Mouse (Mus musculus): ENCODE results near the gene Stat5b.

Stat5b gene

DNA sequence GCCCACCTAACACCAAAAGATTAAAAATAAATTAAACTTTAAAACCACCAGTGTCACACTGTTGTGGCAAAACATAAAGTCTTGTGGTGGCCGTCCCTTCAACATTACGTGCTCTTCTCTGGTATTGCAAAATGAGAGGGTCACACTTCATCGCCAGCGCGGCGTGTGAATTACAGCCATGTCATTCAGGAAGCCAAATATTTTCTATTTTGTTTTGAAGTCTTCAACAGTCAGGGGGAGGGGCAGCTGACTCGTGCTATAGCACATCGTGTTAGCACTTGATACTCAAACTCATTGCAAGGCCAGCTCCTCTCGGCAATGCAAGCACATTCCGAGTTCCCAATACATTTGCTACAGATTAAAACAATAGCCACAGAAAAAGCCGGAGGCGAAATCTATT is 9.7 kb downstream of the Stat5b start:
- DNase-seq (ENCODE audit: low spot score): no peak

DNA sequence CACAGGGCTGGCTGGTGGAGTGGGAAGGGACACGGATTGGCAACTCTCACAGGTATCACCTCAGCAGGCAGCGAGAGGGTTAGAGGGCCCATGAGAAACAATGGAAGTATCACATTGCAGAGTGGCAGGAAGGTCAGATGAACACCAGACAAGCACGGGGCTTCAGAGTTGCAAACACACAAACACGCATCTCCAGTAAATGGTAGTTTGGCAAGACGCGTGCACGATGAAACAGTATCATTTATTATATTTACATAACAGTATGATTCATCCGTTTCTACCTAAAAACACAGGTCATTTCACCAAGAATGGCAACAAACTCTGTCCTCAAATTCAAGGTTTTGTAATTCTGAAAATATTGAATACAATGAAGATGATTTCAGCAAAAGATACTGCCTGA is 11.0 kb downstream of the Stat5b start:
- DNase-seq (ENCODE audit: low spot score): no peak

DNA sequence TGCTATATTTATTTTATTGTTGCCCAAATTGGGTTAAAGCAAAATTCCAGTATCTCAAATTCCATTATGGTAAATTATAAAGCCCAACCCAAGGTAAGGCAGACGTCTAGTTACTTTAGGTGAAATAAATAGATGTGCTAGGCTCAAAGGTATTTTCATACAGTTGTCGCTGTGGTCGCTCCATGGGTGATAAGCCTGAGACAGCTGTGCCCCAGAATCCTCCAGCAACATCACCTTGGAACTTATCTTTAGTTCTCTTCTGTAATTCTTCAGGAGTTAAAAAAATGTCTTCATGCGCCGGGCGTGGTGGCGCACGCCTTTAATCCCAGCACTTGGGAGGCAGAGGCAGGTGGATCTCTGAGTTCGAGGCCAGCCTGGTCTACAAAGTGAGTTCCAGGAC is 11.6 kb downstream of the Stat5b start:
- no peak for DNase-seq (ENCODE audit: low spot score)

DNA sequence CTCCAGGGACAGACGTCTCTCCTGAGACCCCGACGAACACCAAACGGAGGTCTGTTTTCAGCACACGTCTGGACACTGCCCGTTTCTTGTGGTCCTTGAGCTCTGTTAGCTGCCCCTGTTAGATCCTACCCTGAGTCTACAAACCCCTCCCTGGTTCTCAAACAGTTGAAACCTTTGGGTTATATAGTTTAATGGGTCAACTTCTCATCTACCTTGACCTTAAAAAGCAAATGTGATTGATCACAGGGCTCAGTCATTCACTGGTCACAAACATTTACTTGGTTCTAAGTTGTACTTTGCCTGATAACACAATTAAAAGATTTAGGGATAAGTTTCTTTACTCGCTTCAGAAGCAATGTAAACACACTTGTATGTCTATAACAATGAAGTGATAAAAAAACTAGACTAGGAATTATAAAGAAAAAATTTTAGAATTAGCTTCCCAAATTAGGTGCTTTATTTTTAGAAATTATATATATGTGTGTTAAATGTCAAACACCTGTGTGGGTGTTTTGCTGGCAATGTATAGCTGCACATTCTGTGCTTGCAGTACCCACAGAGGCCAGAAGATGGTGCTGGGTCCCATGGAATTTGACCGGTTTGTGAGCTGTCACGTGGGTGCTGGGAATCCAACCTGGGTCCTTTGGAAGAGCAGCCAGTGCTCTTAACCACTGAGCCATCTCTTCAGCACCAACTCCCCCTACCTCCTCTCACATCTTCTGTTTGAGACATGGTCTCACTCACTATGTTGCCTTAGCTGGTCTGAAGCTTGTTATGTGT is 13.4 kb downstream of the Stat5b start:
- DNase-seq (ENCODE audit: low spot score): no peak

DNA sequence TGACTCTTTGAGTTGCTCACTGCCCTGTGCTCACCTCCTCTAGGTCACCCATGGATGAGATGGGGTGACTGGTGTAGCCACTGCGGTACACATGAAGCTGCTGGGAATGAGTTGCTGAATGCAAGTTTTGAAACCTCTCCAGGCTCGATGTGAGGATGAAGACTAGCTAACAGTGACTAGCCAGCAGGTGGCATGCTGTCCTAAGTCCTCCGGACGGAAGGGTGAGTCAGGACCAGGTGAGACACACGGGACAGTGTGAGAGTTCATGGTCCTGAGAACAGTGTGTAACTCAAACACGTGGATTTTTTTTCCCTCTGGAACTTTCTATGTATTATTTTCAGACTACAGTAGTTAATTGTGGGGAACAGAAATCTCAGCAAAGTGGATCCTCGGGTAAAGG is 17.1 kb downstream of the Stat5b start:
- DNase-seq (ENCODE audit: low spot score): no peak

DNA sequence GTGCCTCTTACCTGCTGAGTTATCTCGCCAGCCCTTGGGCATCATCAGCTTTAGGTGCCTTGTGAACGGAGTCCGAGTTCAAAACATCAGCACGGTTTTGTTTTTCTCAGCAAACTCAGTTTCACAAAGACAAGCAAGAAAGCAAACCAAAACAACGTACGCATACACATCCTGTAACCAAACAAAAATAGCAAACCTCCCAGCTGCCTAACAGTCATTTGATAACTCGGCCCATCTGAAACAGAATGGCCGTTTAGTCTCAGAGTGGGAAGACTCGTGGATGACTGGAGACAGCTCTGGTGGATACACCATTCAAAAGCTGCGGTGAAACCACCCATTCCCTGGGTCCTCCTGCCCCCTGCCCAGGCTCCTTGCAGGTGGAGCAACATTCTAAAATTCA is 19.1 kb downstream of the Stat5b start:
- no peak for DNase-seq (ENCODE audit: low spot score)

DNA sequence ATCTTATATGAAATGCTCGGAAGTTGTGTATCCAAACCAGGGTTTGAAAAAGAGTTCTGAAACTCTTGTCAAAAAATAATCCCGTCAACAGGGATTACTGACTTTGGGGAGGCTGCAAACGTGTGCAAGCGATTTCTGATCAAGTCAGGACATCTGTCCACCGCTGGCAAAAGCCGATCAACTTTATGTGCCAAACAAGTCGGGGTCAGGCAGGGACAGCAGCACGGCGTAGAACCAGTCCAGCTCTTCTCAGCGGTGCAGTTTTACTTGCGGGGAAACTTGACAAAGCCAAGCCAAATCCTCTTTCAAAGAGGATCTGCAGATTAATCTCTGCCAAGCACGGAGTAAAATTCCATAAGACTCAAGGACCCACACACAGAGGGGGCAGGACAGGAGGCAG is 20.8 kb downstream of the Stat5b start:
- DNase-seq (ENCODE audit: low spot score): no peak

DNA sequence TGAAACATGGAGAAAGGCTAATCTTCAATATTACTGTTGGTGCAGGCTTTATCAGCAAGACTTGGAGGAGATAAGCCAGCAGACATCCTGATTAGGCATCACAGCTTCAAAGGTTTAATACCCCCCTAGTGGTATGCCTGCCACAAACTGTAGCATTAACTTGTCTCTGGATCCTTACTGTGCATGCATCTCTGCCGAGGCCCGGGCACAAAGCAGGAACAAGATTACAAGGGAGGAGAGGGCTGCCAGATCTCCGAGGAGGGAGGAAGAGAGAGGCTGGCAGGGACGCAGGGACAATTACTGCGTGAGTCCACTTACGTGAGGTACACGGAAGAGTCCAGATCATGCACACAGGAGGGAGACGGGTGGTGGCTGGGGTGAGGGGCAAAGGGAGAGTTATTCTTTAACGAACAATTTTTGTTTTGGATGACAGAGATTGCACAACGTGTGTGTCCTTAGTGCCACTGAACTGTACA is 21.8 kb downstream of the Stat5b start:
- DNase-seq (ENCODE audit: low spot score): no peak

DNA sequence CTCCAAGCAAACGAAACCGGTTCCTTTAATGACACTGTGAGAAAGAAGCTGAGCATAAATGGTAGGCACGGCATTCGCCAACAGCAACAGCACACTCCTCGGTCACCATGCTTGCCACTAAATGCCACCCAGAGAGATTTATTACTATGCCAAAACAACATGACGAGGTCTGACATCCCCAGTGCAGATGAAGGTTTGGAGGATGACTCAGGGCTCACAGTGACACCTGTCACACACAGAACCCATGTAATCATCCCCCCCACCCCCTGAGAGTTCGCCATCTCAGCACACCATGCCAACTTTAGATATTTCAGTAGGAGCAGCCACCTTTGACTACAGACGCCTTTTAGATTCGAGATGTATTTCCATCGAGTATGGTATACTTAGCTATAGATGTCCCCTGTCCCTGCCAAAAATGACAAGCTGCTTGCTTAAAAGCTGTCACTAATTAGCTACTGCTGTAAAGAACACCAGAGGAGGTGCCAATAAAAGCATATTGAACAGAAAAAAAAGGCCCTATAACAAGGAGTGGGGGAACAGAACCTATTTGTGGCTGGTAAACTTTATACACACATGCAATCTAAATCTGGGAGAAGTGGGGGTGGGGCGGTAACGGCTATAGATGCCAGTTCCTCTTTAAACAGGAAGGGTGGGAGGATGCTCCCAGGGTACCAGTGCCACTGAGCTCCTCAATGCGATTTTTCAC is 24.2 kb downstream of the Stat5b start:
- DNase-seq (ENCODE audit: low spot score): no peak

DNA sequence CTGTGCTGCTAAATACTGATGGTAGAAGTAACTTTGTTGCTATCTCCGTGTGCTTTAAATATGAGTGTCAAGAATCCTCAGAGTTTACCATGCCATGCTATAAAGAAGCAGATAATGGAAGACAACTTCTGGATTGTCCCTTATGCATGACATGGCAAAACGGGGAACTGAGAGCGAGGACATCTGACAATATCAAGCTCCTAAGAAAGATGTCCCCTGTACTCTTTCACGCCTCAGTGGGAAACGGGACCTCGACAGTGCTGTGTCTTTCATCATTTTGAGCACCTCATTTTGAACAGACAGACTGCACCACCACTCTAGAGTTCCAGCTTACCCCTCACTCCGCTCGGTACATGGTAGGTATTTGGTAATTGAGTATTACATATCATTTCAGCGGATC is 25.1 kb downstream of the Stat5b start:
- DNase-seq (ENCODE audit: low spot score): no peak

DNA sequence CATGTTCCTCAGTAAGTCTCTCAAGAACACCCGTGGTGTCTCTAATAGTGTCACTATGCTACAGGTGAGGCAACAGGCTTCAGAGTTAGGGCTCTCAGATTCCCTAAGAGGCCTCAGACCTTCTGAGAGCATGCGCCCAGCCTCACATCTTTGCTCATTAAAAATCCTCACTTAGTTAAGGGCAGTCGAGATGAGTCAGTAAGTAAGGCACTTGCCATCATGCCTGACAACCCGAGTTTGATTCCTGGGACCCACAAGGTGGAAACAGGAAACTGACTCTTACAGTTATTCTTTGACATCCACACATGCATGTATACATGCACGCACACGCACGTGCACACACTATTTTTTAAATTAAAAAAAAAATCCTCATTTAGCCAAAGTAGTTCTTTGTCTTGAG is 26.0 kb downstream of the Stat5b start:
- no peak for DNase-seq (ENCODE audit: low spot score)

DNA sequence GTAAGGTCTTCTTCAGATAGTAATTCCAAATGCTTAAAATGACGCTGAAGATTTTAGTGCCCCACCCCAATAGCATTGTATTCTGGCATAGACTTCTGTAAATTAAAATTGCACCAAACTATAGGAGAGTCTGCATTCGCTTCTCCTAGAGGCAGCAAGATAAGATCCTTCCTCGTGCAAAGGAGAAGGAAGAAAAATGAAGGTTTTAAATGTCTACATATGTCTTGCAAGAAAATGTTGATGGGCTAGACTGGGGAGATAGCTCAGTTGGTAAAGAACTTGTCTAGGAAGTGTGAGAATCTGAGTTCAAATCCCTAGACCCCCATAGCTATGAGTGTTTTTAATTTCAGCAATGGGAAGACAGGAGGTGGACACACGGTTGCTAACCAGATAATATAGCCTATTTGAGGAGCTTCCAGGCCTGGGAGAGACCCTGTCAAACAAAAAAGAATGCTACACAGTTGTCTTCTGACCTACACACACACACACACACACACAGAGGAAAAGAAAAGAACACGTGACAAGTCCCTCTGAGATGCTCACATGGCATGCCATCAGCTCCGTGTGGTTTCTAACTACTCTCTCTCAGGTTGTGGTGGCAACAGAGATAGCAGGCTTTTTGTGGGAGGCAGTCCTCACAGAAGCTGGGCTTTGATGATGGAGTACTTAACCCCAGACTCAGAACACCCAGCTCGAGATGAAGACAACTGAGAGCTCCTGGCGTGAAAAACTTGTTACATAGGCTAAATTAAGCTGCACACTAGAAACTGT is 26.8 kb downstream of the Stat5b start:
- no peak for DNase-seq (ENCODE audit: low spot score)

DNA sequence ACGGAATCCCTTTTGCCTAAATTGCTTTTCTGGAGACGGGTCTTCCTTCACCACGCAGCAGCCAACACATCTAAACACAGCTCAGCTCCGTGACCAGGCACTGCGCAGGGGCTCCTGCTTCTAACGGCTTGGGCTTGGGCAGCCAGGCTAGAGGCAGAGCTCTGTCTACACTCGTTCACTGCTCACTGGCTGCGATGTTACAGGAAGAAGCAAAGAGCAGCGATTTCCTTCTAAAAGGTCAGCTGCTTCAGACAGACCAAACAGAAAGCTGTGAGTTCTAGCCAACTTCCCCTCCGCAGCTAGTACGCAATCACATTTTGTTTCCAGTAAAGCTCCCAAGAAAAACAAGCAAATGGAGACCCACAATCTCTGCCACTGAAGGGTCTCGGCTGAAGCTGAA is 28.2 kb downstream of the Stat5b start:
- no peak for DNase-seq (ENCODE audit: low spot score)

DNA sequence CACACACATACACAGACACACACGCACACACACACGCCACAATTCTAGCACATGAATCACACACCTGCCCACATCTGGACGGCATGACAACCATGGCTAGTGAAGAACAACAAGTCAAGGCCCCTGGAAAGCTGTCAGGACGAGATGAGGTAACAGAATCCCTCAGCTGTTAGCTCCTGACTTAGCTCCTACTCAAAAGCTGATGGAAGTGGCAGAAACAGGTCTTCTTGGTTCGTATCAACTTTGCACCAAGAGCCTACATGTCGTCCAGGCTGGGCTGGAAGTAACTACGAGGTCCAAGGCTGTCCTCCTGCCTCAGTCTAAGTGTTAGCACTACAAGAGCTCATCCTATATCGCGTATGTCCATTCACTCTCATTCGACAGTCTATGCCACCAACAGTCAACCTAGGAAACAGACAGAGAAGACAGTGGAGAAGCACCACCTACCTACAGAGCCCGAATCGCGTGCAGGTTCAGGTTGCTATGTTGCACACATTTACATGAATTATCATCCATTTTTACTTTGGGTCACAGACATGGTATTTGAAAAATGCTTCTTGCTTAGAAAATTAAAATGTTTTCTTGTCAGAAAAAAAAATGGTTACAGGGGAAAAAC is 28.8 kb downstream of the Stat5b start:
- DNase-seq (ENCODE audit: low spot score): no peak

DNA sequence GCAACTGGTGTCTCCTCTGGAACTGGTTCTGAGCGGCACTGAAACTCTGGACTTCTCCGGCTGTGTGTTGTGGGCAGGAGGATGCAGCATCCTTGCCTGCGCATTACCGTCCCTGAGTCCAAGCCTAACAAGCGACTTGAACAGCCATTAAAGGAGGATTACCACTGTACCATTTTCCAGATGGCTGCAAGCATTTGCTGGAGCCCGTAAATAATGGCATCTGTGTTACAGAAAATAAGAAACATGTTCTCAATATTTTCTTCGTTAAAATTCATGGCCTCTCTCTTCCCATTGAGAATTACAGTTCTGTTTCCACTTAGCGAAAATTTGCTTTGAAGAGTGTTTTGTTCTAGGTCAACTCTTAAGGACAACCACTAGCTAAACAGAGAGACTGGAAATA is 30.5 kb downstream of the Stat5b start:
- DNase-seq (ENCODE audit: low spot score): no peak

DNA sequence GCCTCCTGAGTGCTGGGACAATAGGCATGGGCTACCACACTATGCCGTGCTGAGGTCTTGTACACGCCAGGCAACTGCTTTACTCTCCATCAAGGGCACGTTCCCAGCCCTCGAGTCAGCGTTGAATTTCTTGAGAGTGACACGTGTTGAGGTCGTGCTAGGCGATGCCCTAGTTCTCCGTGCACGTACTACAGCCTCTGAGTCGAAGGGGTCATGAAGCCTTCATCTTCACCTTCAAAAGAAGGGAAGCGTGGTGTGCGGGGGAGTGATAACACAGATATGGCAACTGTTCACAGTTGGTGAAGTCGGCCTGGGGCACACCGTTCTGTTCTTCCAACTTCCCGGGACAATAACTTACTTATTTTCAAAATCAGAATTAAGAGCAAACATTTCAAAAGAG is 30.9 kb downstream of the Stat5b start:
- no peak for DNase-seq (ENCODE audit: low spot score)

DNA sequence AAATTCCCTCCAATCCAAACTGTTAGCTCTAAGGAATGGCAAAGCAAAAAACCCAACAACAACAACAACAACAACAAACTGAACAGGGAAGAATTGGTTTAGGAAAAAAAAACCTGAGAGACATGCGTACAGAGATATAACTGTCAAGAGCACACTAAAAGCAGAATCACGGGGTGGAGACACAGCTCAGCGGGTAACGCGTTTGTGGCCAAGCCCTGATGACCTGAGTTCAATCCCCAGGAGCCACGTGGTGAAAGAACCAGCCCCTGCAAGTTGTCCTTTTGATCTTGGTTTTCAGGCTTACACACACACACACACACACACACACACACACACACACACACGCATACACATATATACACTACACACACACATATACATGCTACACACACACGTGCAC is 31.5 kb downstream of the Stat5b start:
- no peak for DNase-seq (ENCODE audit: low spot score)

DNA sequence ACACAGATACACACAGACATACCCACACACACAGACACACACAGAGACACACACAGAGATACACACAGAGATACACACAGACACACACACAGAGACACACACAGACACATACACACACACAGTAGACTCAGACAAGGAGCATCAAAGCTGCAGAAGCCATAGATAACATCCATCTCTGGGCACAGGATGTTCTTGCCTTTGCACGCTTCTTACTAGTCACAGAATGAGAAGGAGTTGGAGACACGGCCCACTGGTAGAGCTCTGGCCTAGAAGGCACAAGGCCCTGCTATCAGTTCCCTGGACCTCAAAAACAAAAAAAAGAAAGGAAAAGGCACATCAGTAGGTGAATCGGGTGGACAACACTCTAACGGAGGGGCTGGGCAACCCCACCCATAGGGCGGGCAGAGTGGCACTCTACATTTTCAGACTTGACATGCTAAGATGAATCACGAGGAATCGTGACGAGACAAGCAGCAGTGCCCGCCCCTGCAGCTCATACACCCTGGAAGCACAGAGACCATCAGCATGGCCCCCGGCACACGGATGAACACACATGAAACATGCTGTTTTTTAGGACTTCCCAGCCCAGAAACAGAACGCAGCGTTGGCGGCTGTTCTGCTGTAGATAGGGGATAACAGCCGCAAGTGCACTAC is 32.0 kb downstream of the Stat5b start:
- DNase-seq (ENCODE audit: low spot score): no peak

DNA sequence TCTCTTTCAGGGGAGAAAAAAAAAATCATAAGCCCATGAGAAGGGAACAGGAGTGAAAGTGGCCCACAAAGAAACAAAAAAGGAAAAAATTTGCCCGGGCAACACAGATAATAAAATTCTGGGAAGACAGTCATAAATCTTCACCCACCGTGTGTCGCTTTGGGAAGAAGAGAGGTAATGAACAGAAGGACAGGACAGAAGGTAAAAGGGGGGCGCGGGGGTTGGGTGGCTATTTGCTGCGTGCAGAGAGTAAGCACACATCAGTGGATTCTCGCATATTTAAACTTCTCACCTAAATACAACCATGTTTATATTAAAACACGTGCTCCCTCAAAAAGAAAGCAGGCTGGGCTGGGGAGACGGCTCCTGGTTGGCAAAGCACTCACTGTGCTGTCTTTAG is 33.2 kb downstream of the Stat5b start:
- DNase-seq (ENCODE audit: low spot score): no peak

DNA sequence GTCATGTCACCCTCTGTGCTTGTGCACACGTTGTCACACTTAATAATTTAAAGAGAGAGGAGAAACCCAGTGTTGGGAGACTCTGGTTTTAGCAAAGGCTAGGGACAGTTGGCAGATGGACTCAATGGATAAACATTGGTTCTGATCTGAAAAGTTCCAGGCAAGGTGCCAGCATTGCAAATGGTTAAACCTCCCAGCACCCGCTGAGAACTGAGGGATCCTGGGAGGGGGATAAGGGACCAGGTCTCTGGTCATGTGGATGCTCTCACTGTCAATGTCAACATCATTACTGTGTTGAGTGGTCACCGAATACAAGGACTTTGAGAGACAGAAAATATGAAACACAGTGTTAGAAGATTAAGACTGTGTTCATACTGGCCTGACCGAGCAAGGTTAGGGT is 33.7 kb downstream of the Stat5b start:
- DNase-seq (ENCODE audit: low spot score): no peak

DNA sequence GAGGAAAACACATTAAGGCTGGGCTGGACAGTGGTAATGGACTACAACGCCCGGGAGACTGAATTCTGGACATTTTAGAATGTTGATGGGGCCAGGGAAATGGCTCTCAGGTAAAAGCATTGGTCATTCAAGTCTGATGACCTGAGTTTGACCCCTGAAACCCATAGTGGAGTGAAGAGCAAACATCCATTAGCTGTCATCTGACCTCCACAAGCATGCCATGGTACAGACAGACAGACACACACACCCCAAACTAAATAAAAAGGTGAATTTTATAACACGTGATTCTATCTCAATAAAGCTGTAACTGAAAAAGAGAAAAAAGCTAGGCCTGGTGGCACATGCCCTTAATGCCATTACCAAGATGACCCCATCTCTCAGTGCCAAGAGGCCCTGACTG is 34.2 kb downstream of the Stat5b start:
- no peak for DNase-seq (ENCODE audit: low spot score)

DNA sequence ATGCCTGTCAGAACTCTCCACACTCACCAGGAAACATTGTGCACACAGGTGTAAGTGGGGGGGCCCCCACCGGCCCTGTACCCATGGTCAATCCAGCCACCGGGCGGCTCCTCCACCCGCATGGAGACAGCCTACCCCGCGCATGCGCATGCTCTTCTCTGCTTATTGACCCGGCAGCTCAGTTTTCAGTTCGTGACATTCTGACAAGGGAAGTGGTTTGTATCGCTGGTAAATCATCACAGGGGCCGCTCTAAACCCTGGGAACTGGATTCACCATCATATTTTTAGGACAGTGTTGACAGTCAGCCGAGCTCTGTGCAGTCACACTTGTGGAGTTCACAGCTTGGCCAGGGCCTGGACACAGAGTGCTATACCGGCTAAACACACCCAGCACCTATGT is 36.0 kb downstream of the Stat5b start:
- DNase-seq (ENCODE audit: low spot score): no peak
